In the genomic region with DNA sequence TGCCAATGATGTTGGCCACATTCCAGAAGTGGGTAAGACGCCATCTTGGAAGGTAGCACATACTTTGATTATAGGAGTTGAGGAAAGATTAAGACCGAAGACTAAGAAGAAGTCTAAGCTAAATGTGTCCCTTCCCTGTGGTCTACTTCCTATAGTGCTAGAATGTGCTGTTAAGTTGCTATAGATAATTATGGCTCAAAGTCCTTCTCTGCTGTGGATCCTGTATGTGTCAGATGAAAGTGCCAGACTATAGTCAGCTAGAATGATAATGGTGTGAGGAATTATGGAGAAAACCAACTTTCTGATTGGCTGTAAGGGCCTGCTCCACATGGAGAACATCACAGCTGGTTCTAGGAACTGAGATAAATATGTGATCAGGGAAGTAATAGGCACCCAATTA, we compare ENCODE assay signal across 32 mouse cellular contexts.
"Had no signal": no experiment of that assay in that cellular context is flagged by ENCODE, and none has a peak within 500 bp of the region (broad histone marks: within the 10 kb centered on the region; RNA-seq: fewer than 3 reads in every experiment).

No protein-coding gene starts in this region.

- H3K4me1 ChIP-seq: limb, embryonic 10.5 days; limb, embryonic 12.5 days; limb, embryonic 13.5 days; limb, embryonic 15.5 days; liver, embryonic 15.5 days; lung, embryonic 15.5 days; megakaryocyte, embryonic 14.5 days; midbrain, embryonic 10.5 days; midbrain, embryonic 12.5 days; midbrain, embryonic 13.5 days; midbrain, embryonic 15.5 days; neural tube, embryonic 12.5 days had no signal

- DNase-seq: left cerebral cortex, postnatal 4 days; liver; liver, embryonic 13.5 days; liver, postnatal 0 days; lung, adult 18-20 months; lung, adult 2 months; lung, embryonic 14.5 days; lung, postnatal 10 days; lung, postnatal 14 days; lung, postnatal 36 days; lung, postnatal 4 days; midbrain, embryonic 14.5 days had no signal

- H3K27ac ChIP-seq: limb, embryonic 10.5 days; limb, embryonic 12.5 days; limb, embryonic 13.5 days; limb, embryonic 15.5 days; liver, embryonic 12.5 days; liver, embryonic 13.5 days; liver, embryonic 14.5 days; liver, embryonic 15.5 days; lung, embryonic 15.5 days; macrophage; midbrain, embryonic 10.5 days; midbrain, embryonic 12.5 days; midbrain, embryonic 13.5 days; midbrain, embryonic 15.5 days; neural tube, embryonic 12.5 days had no signal

- ATAC-seq: liver, embryonic 12.5 days; liver, postnatal 0 days; lung, postnatal 0 days; midbrain, embryonic 13.5 days; midbrain, embryonic 15.5 days; midbrain, embryonic 16.5 days had no signal

- H3K4me3 ChIP-seq: limb, embryonic 10.5 days; limb, embryonic 12.5 days; limb, embryonic 13.5 days; limb, embryonic 15.5 days; liver, embryonic 12.5 days; liver, embryonic 13.5 days; liver, embryonic 15.5 days; lung, embryonic 15.5 days; megakaryocyte, embryonic 14.5 days; midbrain, embryonic 10.5 days; midbrain, embryonic 12.5 days; midbrain, embryonic 13.5 days; midbrain, embryonic 15.5 days; myocyte; neural tube, embryonic 12.5 days had no signal

- H3K9ac ChIP-seq: limb, embryonic 12.5 days; limb, embryonic 13.5 days; limb, embryonic 15.5 days; liver, embryonic 12.5 days; liver, embryonic 13.5 days; liver, embryonic 14.5 days; liver, embryonic 15.5 days; liver, postnatal 0 days; lung, embryonic 14.5 days; lung, embryonic 15.5 days; midbrain, embryonic 12.5 days; midbrain, embryonic 13.5 days; midbrain, embryonic 15.5 days; neural tube, embryonic 12.5 days had no signal

- H3K36me3 ChIP-seq: limb, embryonic 10.5 days; limb, embryonic 12.5 days; limb, embryonic 13.5 days; limb, embryonic 15.5 days; liver, embryonic 12.5 days; liver, embryonic 13.5 days; liver, embryonic 15.5 days; lung, embryonic 15.5 days; midbrain, embryonic 10.5 days; midbrain, embryonic 12.5 days; midbrain, embryonic 13.5 days; midbrain, embryonic 15.5 days; neural tube, embryonic 12.5 days had no signal

- H3K9me3 ChIP-seq: limb, embryonic 13.5 days; limb, embryonic 15.5 days; liver, embryonic 12.5 days; liver, embryonic 13.5 days; liver, embryonic 15.5 days; lung, embryonic 15.5 days; midbrain, embryonic 10.5 days; midbrain, embryonic 12.5 days; midbrain, embryonic 13.5 days; midbrain, embryonic 15.5 days; neural tube, embryonic 12.5 days had no signal

- H3K27me3 ChIP-seq: limb, embryonic 12.5 days; limb, embryonic 13.5 days; limb, embryonic 15.5 days; liver, embryonic 13.5 days; liver, embryonic 15.5 days; lung, embryonic 15.5 days; megakaryocyte, embryonic 14.5 days; midbrain, embryonic 12.5 days; midbrain, embryonic 13.5 days; midbrain, embryonic 15.5 days; neural tube, embryonic 12.5 days had no signal

- H3K4me2 ChIP-seq: limb, embryonic 12.5 days; limb, embryonic 13.5 days; limb, embryonic 15.5 days; liver, embryonic 11.5 days; liver, embryonic 12.5 days; liver, embryonic 13.5 days; liver, embryonic 15.5 days; lung, embryonic 14.5 days; lung, embryonic 15.5 days; midbrain, embryonic 11.5 days; midbrain, embryonic 12.5 days; midbrain, embryonic 13.5 days; midbrain, embryonic 15.5 days; neural tube, embryonic 12.5 days had no signal
